Mouse (Mus musculus) skeletal muscle tissue, postnatal 0 days (tissue): ENCODE measurements around the gene Wfdc1. TPM values are rescaled to one million over a fixed set of nuclear protein-coding genes. Genes with fewer than 3 reads are reported as not detected.

Source experiments
- polyA plus RNA-seq: library from polyadenylated mRNA; unstranded; fragments of >200 nt; fragmentation: Nextera tagmentation; extraction: Ambion mirVana; gene quantifications from 2 replicates; pipeline ENCODE4 v1.2.1, GENCODE M21; 2015

Gene Wfdc1
- 52.7 and 62.0 TPM in 2 replicates for polyA plus RNA-seq

DNA sequence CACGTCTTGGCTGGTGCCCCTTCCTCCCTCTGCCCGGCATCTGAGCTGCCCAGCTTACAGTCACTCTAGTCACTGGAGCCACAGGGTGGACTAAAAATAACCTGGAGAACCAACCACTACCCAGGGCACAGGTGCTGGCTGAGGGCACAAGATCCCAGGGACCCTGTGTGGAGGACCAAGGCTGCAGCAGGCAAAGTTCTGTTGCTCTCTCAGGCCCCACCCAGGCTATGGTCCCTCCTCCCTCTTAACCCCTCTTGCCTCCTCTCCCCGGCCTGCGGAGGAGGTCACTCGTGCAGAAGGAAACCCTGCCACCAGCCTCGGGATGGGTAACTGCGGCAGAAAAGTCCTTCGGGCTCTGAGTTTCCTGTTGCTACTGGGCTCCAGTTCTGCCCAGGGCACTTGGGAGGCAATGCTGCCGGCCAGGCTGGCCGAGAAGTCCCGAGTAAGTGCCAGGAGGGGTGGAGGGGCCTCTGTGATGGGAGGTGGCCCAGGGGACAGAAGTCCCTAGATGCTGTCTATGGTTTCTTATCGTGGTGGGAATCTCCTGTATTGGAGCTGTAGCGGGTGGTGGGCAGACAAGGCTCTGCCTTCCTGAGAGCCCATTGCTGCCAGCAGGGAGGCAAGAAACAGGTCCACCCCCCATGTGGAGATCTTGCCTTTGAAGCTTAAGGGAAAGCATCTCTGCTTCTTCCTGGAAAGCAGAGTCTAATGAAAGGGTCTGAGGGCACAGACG is at the start of gene Wfdc1:
Wfdc1 (plus strand) TSS at position 147 of the 733 bp plus-strand sequence.

DNA sequence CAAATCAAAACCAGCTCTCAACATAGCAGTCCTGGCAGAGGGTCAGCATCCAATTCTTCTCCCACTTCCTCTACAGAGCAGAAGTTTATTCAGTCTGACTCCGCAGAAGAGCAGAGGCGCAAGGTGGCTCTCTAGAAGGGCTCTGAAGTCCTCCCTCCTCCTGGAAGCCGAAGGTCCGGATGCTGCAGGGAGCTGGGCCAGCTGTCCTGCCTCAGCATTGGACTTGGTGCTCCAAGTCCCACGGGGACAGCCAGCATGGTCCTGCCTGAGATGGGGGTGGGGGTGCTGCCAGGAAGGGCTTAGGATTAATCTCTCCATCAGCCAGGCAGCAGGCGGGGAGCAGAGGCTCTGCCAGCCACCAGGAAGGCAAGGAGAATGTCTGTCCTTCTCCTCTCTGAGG is 30.8 kb upstream of the Wfdc1 start, which contains the start of gene Kcng4:
Kcng4 (minus strand) TSS at position 303 of the 400 bp plus-strand sequence.

DNA sequence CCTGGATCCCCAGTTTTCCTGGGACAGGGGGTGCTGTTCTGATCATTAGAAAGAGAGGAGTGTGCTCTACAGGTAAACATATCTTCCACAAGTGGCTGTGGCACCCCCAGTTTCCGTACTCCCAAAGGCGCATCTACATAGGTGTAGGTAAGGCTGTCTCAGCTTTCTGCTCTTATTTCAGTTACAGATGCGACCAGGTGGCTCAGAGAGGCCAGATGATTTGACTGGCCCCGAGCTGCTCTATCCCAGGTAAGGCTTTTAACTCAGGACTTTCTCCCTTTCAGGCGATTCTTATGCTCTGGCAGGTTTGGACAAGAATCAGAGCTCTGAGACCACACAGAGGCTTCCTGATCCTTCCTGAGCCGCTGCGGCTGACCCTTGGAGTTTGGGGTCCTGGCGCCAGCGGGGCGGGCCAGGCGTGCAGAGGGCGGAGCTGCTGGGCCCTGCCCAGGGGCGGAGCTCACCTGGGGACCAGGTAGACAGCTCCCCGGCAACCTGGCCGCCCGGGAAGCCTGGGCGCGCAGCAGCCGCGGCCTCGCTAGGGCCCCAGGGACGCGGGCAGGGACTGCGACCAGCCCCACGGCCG is 33.5 kb downstream of the Wfdc1 start, which contains the start of gene Atp2c2:
Atp2c2 (plus strand) TSS at position 461 of the 586 bp plus-strand sequence.

Other genes starting within 250 kb of the Wfdc1 start
- gene Osgin1, start 232.2 kb upstream of the Wfdc1 start, polyA plus RNA-seq = 1.8 and 2.1 TPM in 2 replicates
- 0.23 and 0.26 TPM in 2 replicates for gene Necab2, start 219.6 kb upstream of the Wfdc1 start, polyA plus RNA-seq
- gene Slc38a8, start 164.7 kb upstream of the Wfdc1 start, polyA plus RNA-seq = not detected in 2 replicates
- gene Mbtps1, start 107.6 kb upstream of the Wfdc1 start, polyA plus RNA-seq = 39.1 and 41.9 TPM in 2 replicates
- 15.5 and 16.9 TPM in 2 replicates for gene Hsdl1, start 91.2 kb upstream of the Wfdc1 start, polyA plus RNA-seq
- gene Dnaaf1, start 91.1 kb upstream of the Wfdc1 start, polyA plus RNA-seq = not detected in 2 replicates
- gene Taf1c, start 61.1 kb upstream of the Wfdc1 start, polyA plus RNA-seq = 3.5 and 3.6 TPM in 2 replicates
- not detected in 2 replicates for gene Adad2, start 53.6 kb upstream of the Wfdc1 start, polyA plus RNA-seq
- 0.21 and 0.37 TPM in 2 replicates for gene Kcng4, start 30.7 kb upstream of the Wfdc1 start, polyA plus RNA-seq
- 0.11 TPM in 1 of 2 replicates, not detected in the other for gene Atp2c2, start 33.6 kb downstream of the Wfdc1 start, polyA plus RNA-seq
- 4.5 and 5.3 TPM in 2 replicates for gene Tldc1, start 112.1 kb downstream of the Wfdc1 start, polyA plus RNA-seq
- gene Cotl1, start 174.2 kb downstream of the Wfdc1 start, polyA plus RNA-seq = 25.2 and 31.5 TPM in 2 replicates
- gene Klhl36, start 195.9 kb downstream of the Wfdc1 start, polyA plus RNA-seq = 4.3 and 4.4 TPM in 2 replicates
- gene Usp10, start 244.0 kb downstream of the Wfdc1 start, polyA plus RNA-seq = 34.7 and 35.7 TPM in 2 replicates
- not detected in 2 replicates for gene Gm20388, start 244.5 kb downstream of the Wfdc1 start, polyA plus RNA-seq